Mouse (Mus musculus): ENCODE data around the gene Scd2.

DNA sequence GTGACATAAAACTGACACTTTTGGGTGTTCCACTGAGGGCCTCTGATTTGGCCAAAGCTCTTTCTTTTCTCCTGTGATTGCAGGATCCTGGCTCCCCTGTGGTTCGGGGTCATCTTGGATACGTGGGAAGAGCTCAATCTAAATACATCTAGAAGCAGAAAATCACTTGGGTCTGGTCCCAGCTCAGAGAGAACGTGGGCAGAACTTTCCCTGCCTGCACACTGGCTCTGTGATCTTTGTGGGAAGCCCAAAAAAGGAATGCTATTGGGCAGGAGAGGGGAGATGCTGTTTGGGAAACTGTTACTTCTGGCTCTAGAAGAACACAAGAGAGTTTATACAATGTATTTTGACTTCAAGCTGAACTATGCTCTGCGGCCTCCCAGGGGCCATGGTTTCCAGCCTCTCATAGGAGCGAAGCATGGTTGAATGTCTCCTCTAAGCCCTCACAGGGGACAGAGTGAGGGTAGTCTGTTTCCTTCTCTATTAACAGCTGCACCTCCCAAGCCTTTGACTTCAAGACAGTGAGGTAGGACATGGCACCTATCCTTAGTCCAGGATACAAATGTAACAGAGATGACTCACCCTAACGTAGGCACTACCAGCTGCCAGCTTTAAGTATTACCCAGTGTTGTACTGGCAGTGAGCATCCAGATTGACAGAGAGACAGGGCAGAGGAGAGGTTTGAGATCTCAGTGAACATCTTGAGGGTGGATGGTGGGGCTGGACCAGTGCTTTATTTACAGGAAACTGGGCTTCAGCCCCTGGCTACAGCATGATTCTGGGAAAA, 42.6 kb downstream of the Scd2 start:
- TF ChIP-seq CHD2 (IDR thresholded peaks at IDR 0.05; ENCODE audit: low read length) (no peak), ZNF384 (IDR thresholded peaks at IDR 0.05; ENCODE audit: low read depth, low read length) (no peak), CTCF (IDR thresholded peaks at IDR 0.05 in 2 of 3, conservative IDR thresholded peaks at IDR 0.05 in 1 of 3; ENCODE audit: control insufficient read depth in 1 of 3, insufficient read depth in 1 of 3, low read depth in 2 of 3, low read length in 3 of 3, poor library complexity in 1 of 3, severe bottlenecking in 1 of 3) (no peak), SMC3 (IDR thresholded peaks at IDR 0.05; ENCODE audit: low read depth, low read length) (no peak), POLR2A (IDR thresholded peaks at IDR 0.05; ENCODE audit: control insufficient read depth in 1 of 2, insufficient read depth in 1 of 2, low read depth in 1 of 2, low read length in 2 of 2, poor library complexity in 1 of 2) (no peak), E2F4 (IDR thresholded peaks at IDR 0.05; ENCODE audit: borderline replicate concordance, low read depth, low read length) (no peak)

Measured in MEL (cell line).